Mouse (Mus musculus) effector memory CD4-positive, alpha-beta T cell, adult 7 months (primary cell): ENCODE data around the gene Gm11639. TPM values are rescaled to one million over a fixed set of nuclear protein-coding genes. Genes with fewer than 3 reads are reported as not detected.

Experiments
- polyA plus RNA-seq: library from polyadenylated mRNA; unstranded; fragments of 100-300 nt; shearing (Covaris generic); gene quantifications from one replicate; pipeline ENCODE4 v1.2.1, GENCODE M21; 2017

Gm11639 gene
- polyA plus RNA-seq: 0.05 TPM

GRCm38 (mm10) chr11:104685548-104685947, at the start of gene Gm11639:
Gm11639 (plus strand) TSS chr11:104685707.

GRCm38 (mm10) chr11:105063292-105063691, 377.8 kb downstream of the Gm11639 start, which contains the start of gene Efcab3:
Efcab3 (plus strand) TSS chr11:105063592.

GRCm38 (mm10) chr11:105125735-105126519, 440.4 kb downstream of the Gm11639 start, which contains the start of gene Mettl2:
Mettl2 (plus strand) TSS chr11:105126425.

GRCm38 (mm10) chr11:105146593-105146992, 461.1 kb downstream of the Gm11639 start, which contains the start of gene Gm10842:
Gm10842 (plus strand) TSS chr11:105146893.

Other genes starting within 250 kb of the Gm11639 start
- 81.6 TPM for gene Kansl1, start 216.8 kb upstream of the Gm11639 start, polyA plus RNA-seq
- gene Cdc27, start 135.1 kb upstream of the Gm11639 start, polyA plus RNA-seq: 27.8 TPM
- gene Myl4, start 135.0 kb upstream of the Gm11639 start, polyA plus RNA-seq: 2.9 TPM
- gene Itgb3, start 77.7 kb upstream of the Gm11639 start, polyA plus RNA-seq: 32.0 TPM